18 mouse cellular contexts compared by ENCODE assay signal in the genomic region with DNA sequence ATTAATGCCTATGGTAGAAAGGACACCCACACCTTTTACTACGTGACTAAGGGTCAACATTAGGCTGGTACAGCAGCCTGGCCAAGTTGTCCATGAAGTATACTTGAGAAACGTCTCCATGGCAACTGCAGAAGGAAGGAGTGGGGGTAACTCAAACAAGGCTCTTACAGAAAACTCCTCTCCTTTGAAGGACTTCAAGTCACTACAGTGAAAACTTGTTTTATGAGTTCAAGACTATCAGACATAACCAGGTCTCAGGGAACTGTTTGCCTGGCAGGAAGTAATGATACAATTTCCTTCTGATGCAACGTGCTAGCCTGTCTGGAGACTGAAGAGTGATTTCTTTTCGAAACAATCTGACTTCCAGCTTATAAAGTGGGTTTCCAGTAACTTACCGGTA.
DNase-seq lines count a peak whose midpoint lies in the region; ATAC-seq and TF ChIP-seq lines count a peak whose summit lies in the region.
"Had no signal": no experiment of that assay in that cellular context is flagged by ENCODE, and none has a peak within 500 bp of the region (broad histone marks: within the 10 kb centered on the region; RNA-seq: fewer than 3 reads in every experiment).

No protein-coding gene starts in this region.

- H3K36me3 ChIP-seq in kidney, postnatal 0 days (ENCODE audit: insufficient read depth, low read length): no peaks in the 10 kb centered on the region
- no peaks in the 10 kb centered on the region for H3K36me3 ChIP-seq in lung, embryonic 14.5 days (ENCODE audit: insufficient read depth)
- H3K36me3 ChIP-seq in forebrain, embryonic 14.5 days (ENCODE audit: control insufficient read depth, insufficient read depth, low read length): no peaks in the 10 kb centered on the region
- H3K36me3 ChIP-seq: forebrain, embryonic 15.5 days; heart, embryonic 10.5 days; hindbrain, embryonic 15.5 days; midbrain, embryonic 15.5 days; neural tube, embryonic 13.5 days had no signal

- TF ChIP-seq CTCF in kidney, postnatal 0 days (IDR thresholded peaks at IDR 0.05; ENCODE audit: low read depth): no peak
- TF ChIP-seq CTCF in lung, embryonic 14.5 days (IDR thresholded peaks at IDR 0.05; ENCODE audit: low read depth): no peak

- H3K4me2 ChIP-seq in kidney, postnatal 0 days (ENCODE audit: low read length): no peak overlapping the region
- no peak overlapping the region for H3K4me2 ChIP-seq in lung, embryonic 14.5 days
- no peak overlapping the region for H3K4me2 ChIP-seq in forebrain, embryonic 14.5 days (ENCODE audit: low read length)
- H3K4me2 ChIP-seq: forebrain, embryonic 15.5 days; hindbrain, embryonic 15.5 days; midbrain, embryonic 15.5 days; neural tube, embryonic 13.5 days had no signal

- no peaks in the 10 kb centered on the region for H3K27me3 ChIP-seq in kidney, postnatal 0 days (ENCODE audit: insufficient read depth, low read length)
- H3K27me3 ChIP-seq in lung, embryonic 14.5 days (ENCODE audit: insufficient read depth, low read length): no peaks in the 10 kb centered on the region
- H3K27me3 ChIP-seq in forebrain, embryonic 14.5 days (replicated peaks; ENCODE audit: control insufficient read depth, insufficient read depth, low read length): no peaks in the 10 kb centered on the region
- H3K27me3 ChIP-seq: forebrain, embryonic 15.5 days; hindbrain, embryonic 15.5 days; midbrain, embryonic 15.5 days; neural tube, embryonic 13.5 days had no signal

- peak; percentile 26 for DNase-seq in kidney, postnatal 0 days (ENCODE audit: low spot score)
- DNase-seq in kidney, adult 8-10 months: no peak
- DNase-seq in lung, embryonic 14.5 days: peak; percentile 65
- DNase-seq in lung, postnatal 25 days (ENCODE audit: low spot score): peak; percentile 82
- no peak for DNase-seq in spleen, adult 12 weeks (ENCODE audit: low spot score)
- DNase-seq in spleen, postnatal 36 days (ENCODE audit: low spot score in 2 of 2): no peak
- no peak for DNase-seq in forebrain, embryonic 14.5 days (ENCODE audit: low spot score)
- DNase-seq: adrenal gland, postnatal 10 days; cerebellum, adult 8-10 months; cerebellum, postnatal 36 days; right cerebral cortex, postnatal 4 days; thymus, adult 2 months had no signal

- no peak overlapping the region for H3K4me3 ChIP-seq in kidney, postnatal 0 days (replicated peaks; ENCODE audit: low read depth, low read length)
- H3K4me3 ChIP-seq in lung, embryonic 14.5 days (ENCODE audit: low read depth, low read length): no peak overlapping the region
- H3K4me3 ChIP-seq in forebrain, embryonic 14.5 days (ENCODE audit: low read depth, low read length): no peak overlapping the region
- H3K4me3 ChIP-seq: forebrain, embryonic 15.5 days; heart, embryonic 10.5 days; hindbrain, embryonic 15.5 days; midbrain, embryonic 15.5 days; neural tube, embryonic 13.5 days had no signal

- no peaks in the 10 kb centered on the region for H3K9me3 ChIP-seq in kidney, postnatal 0 days (replicated peaks; ENCODE audit: low read length)
- H3K9me3 ChIP-seq in lung, embryonic 14.5 days (ENCODE audit: low read depth, low read length): no peaks in the 10 kb centered on the region
- H3K9me3 ChIP-seq in forebrain, embryonic 14.5 days (replicated peaks; ENCODE audit: control insufficient read depth, low read length): no peaks in the 10 kb centered on the region
- H3K9me3 ChIP-seq: forebrain, embryonic 15.5 days; heart, embryonic 10.5 days; hindbrain, embryonic 15.5 days; midbrain, embryonic 15.5 days; neural tube, embryonic 13.5 days had no signal

- no peak for ATAC-seq in kidney, postnatal 0 days (replicated peaks; ENCODE audit: low FRiP score, low read depth)
- ATAC-seq in lung, embryonic 14.5 days (ENCODE audit: insufficient read depth): peak; percentile 93
- ATAC-seq in forebrain, embryonic 14.5 days: no peak
- ATAC-seq: forebrain, embryonic 15.5 days; midbrain, embryonic 15.5 days had no signal

- no peak overlapping the region for H3K9ac ChIP-seq in kidney, postnatal 0 days (ENCODE audit: low read depth, low read length)
- H3K9ac ChIP-seq in lung, embryonic 14.5 days: no peak overlapping the region
- no peak overlapping the region for H3K9ac ChIP-seq in forebrain, embryonic 14.5 days (ENCODE audit: low read length)
- H3K9ac ChIP-seq: forebrain, embryonic 15.5 days; hindbrain, embryonic 15.5 days; midbrain, embryonic 15.5 days; neural tube, embryonic 13.5 days had no signal

- no peaks in the 10 kb centered on the region; the same call in 1 of the 2 replicates for H3K4me1 ChIP-seq in kidney, postnatal 0 days (replicated peaks; ENCODE audit: insufficient read depth, low read length)
- H3K4me1 ChIP-seq in lung, embryonic 14.5 days (ENCODE audit: insufficient read depth): no peaks in the 10 kb centered on the region
- no peaks in the 10 kb centered on the region for H3K4me1 ChIP-seq in forebrain, embryonic 14.5 days (ENCODE audit: control insufficient read depth, insufficient read depth, low read length)
- H3K4me1 ChIP-seq: forebrain, embryonic 15.5 days; heart, embryonic 10.5 days; hindbrain, embryonic 15.5 days; midbrain, embryonic 15.5 days; neural tube, embryonic 13.5 days had no signal

- WGBS in kidney, postnatal 0 days: 54% methylated on average over 5 of the region's 5 CpGs
- 44% methylated on average over 5 of the region's 5 CpGs for WGBS in lung, embryonic 14.5 days
- 81% methylated on average over 5 of the region's 5 CpGs for WGBS in forebrain, embryonic 14.5 days

- no peak overlapping the region; the same call in 1 of the 2 replicates for H3K27ac ChIP-seq in kidney, postnatal 0 days
- H3K27ac ChIP-seq in lung, embryonic 14.5 days (ENCODE audit: low read depth): peak overlapping the region; percentile 51; the same call in 1 of the 2 replicates
- H3K27ac ChIP-seq in forebrain, embryonic 14.5 days (ENCODE audit: low read depth, low read length): no peak overlapping the region
- H3K27ac ChIP-seq: forebrain, embryonic 15.5 days; heart, embryonic 10.5 days; hindbrain, embryonic 15.5 days; midbrain, embryonic 15.5 days; neural tube, embryonic 13.5 days; stomach, postnatal 0 days had no signal

Comparison
In these comparisons a context has a peak if more than half of its experiments do, and no peak if none do; other contexts are left out.
1. DNase-seq: peak in kidney, postnatal 0 days (single experiment), lung, embryonic 14.5 days (single experiment) and lung, postnatal 25 days (single experiment); none in kidney, adult 8-10 months (0 of 2), spleen, adult 12 weeks (single experiment), spleen, postnatal 36 days (0 of 2) and forebrain, embryonic 14.5 days (single experiment).